Mouse (Mus musculus) erythroblast, adult 5-6 weeks (primary cell): Measurements from ENCODE around the gene Foxn1. TPM values are rescaled to one million over a fixed set of nuclear protein-coding genes. Genes with fewer than 3 reads are reported as not detected.

Experiments
- ATAC-seq: replicated peaks from 2 replicates; pipeline ENCODE4 v1.8.0; 2016; ENCODE audit warnings: moderate number of reproducible peaks, mild to moderate bottlenecking, moderate TSS enrichment, inconsistent platforms; ENCODE audit not compliant: poor library complexity, low FRiP score, severe bottlenecking
- total RNA-seq, 2 experiments: library from RNA; stranded (forward) in 1 of 2; stranded (reverse) in 1 of 2; fragments of 150-400 nt in 1 of 2; fragments of 200-764, 138-1000 nt in 1 of 2; gene quantifications; 2 replicates each; pipeline versions ENCODE4 v1.2.3 to v1.2.4; 2015 to 2017; ENCODE audit warnings: low replicate concordance in 2 of 2

Foxn1 gene
- total RNA-seq, 2 experiments from 2014 or later = not detected

DNA sequence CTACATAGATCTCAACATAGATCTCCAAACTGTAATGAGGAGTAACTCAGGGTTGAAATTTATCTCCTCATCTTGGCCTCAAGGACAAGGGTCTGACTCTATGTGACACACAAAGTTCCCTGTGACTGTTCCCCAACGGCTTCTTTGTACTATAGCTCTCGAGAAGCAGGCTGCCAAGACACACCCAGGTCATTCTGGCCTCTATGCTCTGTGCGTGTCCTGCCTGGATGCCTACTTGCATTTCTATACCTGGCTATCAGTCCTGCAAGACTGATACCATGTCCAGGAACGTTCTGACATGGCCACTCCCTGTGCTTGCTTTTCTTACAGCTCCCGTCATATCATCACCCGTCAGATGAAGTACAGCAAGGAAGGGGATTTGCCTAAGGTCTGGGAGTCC, 15.7 kb upstream of the Foxn1 start:
- ATAC-seq = no peak

DNA sequence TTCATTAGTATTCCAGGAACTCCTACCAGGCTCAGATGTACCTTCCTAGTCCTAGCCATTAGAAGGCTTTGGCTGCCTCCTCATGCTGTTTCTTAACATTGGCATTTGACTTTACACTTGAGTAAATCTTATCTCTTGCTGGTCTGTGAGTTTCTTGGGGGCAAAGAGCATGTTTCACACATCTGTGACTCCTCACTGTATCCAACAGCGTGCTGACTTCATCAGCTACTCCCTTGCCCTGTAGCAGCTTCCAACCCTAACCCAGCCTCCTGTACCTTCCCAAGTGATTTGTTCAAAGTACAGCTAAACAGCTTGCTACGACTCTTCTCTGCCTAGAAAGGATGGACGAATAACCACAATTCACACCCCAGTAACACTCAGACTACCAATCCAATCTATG, 15.1 kb upstream of the Foxn1 start:
- ATAC-seq = no peak

DNA sequence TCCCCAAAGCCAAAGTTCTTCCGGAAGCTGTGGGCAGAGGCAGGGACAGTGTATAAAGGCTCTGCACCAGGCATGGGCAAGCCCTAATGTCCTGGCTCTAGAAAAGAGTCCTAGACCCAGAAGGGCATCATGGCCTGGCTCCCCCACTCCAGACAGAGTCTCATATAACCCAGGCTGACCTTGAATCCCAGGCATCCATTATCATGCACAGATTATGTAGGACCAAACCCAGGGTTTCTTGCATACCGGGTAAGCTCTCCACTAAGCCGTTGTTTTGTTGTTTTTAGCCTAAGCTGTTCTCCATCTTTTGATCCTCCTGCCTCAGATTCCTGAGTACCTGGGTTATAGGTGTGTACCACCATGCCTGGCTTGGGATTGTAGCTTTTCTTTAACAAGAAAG, 14.6 kb upstream of the Foxn1 start:
- ATAC-seq = no peak

DNA sequence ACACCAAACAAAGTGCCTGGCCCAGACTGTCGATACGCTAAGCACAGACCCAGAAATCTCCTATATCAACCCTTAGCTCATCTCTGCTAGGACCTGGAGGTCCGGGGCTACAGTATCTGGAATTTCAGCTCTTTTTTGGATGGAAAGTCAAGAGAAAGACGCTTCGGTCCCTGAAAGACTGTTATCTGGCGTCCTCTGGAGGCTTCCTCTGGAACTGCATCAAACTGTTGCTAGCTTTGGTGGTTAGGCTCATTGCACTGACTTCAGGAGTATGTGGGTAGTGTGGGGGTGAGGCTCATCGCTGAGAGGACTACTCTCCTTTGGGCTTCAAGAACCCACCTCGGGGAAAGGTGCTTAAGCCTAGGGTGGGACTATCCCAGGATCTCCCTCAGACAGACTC, 13.3 kb upstream of the Foxn1 start:
- ATAC-seq = no peak

DNA sequence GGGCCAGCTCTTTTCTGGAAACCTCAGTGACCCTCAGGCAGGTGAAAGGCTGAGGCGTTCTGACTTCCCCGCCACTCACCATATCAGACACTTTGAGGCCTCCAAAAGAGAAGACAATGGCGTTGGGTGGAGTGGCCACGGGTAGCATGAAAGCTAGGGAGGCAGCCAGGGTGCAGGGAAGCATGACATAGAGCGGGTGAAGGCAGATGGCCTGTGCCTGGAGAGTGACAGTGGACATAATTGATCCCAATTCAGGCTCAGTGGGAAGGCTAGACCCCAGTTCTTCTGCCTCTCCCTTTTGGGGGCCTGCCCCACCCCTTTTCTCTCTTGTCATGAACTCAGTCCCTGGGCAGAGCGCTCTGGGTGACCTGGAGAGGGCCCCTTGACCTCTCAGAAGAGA, 11.9 kb upstream of the Foxn1 start:
- no peak for ATAC-seq

DNA sequence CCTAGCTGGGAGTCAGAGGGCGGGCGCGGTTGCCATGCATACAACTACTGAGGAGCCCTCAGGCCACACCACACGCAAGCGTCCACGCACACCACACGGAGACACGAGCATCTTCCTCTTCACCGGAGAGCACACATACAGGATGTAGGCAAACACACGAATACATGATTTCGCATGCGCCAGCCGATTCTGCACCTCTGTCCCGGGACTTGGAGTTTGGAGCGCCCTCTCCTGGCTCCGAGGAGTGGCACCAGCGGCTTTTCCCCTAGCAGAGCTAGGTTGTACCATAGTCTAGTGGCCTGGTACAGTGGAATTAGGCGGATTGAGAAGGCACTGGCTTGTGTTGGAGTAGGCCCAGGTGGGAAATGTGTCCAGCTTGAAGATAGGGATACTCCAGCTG, 11.0 kb upstream of the Foxn1 start:
- ATAC-seq = no peak

DNA sequence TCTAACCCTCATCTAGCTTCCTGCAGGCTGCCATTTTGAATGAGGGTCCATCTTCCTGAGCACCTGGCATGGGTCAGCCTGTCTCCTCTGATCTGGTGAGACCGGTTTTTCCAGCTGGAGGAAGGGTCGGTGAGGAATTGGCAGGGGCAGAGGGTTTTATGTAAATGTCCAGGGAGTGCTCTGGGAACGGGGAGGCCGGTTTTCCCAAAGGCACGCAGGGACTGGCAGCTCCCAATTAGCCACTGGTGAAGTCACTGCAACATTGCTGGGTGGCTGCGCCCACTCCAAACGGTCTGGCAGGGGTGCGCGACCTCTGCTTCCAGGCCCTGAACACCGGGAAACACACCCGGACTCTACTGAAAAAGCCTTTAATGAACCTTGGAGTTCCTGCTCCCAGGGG, 10.6 kb upstream of the Foxn1 start:
- ATAC-seq = no peak

DNA sequence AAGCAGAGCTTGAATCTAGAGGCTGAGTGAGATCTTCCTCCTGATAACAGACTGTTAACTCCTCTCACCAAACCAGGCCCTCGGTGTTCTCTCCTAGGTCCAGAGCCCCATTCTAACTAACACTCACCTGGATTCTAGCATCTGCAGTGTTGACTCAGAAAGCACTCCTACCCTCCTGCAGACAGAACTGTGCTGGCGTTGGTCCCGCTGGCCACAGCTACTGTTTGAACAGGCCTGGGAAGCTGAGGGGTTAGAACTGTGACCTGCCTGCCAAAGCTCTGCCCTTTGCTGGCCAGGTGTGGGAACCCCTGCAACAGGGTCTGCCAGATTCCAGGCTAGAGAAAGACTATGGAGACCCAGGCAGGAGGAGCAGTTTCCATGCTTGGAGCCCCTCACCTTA, 6.4 kb upstream of the Foxn1 start:
- ATAC-seq = 0 out of 2 replicates have a peak, but pooled peaks have one; percentile 30

DNA sequence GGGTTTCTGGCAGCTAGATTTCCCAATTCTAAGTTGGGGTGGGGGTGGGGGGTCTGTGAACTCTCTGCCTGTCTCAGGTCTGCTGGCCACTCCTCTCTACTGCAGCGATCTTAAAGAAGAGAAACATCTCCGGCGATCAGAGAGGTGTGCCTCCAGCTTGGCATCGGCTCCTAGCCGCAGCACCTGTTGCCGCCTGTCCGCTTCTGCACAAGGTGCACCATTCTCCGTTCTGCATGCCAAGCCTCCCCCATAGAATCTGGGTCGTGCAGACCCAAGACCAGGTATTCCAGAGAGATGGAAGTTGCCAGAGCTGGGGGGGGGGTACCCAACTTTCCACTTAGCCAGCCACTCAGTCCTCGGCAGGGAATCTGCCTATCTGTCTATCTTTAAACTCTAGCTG, 582 bp downstream of the Foxn1 start:
- ATAC-seq = no peak

DNA sequence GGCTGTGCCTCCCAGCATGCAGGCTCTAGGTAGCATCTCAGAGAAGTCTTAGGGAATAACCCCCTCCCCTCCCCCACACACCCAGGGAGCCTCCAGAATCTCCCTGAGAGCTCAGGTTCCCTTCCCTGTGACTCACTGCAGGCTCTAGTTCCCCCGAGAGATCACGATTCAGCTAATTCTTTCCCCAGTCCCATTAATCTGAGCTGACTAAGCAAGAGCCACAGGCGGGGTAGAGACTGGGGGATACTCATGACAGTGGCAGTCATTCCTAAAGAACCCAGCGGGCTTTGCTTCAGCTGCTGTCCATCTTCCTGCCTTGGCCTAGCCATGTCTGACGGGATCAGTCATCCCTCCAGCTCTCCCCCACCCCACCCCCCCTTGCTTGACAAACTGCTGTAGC, 3.7 kb downstream of the Foxn1 start:
- ATAC-seq = no peak

DNA sequence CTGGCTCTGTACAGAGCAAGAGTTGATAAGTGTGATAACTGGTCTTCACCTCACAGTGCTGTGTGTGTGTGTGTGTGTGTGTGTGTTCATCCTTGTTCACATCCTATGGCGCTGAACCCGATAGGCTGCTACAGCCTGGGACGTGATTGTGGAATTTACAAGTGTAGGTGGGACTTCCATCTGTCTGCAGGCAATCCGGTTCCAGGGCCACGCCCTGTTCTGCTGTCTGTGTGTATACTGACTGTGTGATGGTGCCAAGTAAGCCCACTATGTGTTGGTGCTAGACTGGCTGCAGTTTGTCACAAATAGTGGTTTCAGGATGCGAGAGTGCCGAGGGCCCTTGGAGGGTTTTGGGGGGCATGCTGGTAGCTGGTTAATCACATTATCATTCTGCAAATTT, 4.1 kb downstream of the Foxn1 start:
- ATAC-seq = no peak

DNA sequence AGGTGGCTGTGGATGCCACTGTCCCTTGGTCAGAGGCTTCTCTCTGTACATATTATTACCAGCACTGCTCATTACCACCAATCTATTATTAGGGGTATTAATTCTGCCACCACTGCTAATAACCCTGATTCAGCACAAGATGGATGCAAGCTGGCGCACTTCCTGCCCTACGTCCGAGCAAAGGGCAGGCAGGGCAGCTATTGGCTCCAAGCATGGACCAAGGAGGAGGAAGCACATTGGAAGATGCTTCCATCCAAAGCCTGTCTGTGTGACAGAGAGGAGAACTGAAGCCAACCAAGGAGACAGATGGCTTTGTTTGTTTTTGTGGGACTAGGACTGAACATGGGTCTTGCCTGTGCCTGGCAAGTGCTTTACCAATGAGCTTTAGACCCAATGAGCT, 5.4 kb downstream of the Foxn1 start:
- no peak for ATAC-seq

DNA sequence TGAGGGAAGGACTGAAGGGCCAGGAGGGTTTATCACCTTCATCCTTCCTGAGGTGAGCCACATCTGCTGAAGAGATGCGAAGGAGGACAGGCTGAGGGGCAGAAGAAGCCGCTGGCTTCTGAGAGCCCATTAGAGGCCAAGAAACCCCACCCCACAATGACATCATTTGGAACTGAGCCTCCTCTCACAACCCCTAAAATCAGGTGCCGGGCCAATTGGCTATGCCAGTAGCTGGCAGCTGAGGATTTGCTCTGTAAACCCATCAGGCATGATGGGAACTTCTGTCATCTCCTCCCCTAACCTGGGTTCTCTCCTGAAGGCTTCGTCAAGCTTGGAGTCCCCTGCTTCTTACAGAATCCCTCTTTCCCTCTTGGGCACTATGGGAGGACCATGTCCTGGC, 6.0 kb downstream of the Foxn1 start:
- ATAC-seq = no peak

DNA sequence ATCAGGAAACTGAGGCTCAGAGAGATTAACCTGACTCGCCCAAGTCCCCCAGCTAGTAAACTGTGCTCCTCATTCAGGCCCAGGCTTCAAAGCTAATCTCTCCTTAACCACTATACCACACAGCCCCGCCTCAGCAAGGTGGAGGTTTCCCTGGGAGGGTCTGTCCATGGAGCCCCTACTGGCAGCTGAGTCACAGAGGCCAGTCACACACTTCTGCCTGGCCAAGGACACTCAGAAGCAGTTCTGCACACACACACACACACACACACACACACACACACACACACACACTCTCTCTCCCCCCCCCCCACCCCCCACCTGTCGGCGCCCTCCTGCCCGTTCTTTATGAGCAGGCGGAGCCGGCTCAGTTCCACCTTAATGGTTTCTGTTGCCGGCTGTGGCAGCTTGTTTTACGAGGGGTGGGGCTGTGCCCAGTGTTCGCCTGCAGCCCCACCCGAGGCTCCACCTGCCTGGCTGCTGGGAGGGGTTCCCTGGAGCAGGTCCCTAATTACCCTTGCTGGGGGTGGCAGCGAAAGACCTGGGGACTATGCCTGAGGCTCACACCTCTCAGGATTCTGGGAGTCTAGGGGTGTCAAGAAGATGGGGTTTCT, 8.7 kb downstream of the Foxn1 start:
- no peak for ATAC-seq

DNA sequence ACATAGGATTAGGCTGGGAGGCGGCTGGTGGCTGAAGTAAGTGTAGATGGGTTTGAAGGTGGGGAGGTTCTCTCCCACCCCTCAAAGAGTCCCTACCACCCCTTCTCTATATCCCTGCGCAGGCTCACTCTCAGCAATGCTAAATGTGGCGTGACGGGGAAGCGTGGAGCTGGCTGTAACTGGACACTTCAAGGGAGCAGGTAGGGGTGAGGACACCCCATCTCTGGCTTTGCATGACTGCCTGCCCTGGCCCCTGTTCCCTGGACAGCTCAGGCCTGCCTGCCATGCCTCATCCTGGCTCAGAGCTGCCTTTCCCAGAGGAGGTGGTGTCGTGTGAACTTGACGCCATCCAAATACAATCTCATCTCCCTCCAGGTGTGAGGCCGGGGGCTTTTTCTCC, 12.2 kb downstream of the Foxn1 start:
- ATAC-seq = no peak

DNA sequence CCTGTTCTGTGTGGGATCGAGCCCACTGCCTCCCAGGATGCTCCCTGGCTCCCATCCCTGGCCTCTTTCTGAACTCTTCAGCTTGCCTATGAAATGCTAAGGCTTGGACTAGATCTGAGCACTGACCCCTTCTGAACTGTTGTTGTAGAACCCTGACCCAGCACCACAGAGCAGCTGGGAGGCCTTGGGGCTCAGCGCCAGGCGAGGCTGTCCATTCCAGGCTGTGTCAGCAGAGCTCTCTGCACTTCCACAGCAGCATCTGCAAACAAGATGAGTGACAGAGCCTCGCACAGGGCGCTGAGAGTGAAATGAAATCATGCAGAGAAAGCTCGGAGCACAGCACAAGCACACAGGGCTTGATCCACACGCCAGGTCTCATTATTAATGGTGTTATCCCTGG, 13.7 kb downstream of the Foxn1 start:
- no peak for ATAC-seq

DNA sequence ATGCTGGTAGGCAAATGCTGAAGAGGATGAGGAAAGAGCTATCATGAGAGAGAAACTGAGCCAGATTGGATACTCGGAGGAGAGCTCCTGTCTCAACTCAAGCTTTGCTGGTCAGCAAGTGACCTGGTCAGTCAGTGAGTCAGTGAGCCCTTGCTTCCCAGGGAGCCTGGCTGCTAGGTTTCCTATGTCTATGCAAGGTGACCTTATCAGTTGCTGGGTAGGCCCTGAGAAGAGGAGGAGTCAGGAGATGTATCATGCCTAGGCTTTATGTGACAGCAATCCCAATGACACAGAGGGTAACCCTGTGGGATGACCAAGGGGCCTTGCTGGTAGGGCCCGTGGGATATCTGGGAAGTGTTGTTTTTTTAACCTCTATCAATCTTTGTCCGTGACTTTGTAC, 14.2 kb downstream of the Foxn1 start:
- ATAC-seq = no peak

DNA sequence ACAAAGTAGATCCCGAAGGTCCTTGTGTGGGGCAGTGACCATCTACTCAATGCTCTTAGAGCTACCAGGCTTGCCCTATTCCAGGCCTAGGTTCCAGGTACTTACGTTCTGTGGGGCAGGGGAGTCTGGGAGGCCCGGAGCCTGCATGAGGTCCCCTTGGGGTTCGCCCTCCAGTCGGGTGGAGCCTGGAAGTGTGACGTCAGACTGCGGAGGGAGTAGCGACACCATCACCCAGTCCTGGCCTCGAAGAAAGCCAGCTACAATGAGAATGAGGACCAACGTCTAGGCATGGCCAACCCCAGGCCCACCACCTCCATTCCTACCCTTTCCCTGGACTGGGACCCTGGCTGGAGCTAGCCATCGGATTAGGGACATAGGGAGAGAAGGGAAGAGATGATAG, 14.6 kb downstream of the Foxn1 start:
- ATAC-seq = no peak

DNA sequence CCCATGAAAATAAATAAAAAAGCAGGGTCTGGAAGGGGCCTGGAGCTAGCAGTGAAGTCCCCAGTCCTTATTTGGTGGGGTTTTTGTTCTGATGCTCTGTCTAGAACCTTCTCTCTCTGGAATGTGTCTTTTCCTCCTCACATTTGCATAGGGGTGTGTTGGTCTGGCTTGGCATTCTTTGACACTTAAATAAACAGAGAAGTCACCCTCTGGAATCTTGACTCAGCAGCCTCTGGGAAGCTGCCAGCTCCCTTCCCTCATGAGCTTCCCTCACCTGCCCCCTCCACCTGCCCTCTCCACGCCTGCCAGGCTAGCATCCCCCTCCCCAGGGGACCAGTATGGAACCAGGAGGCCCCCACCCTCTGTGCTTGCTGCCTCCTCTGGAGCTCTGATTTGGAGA, 16.0 kb downstream of the Foxn1 start:
- ATAC-seq = no peak

DNA sequence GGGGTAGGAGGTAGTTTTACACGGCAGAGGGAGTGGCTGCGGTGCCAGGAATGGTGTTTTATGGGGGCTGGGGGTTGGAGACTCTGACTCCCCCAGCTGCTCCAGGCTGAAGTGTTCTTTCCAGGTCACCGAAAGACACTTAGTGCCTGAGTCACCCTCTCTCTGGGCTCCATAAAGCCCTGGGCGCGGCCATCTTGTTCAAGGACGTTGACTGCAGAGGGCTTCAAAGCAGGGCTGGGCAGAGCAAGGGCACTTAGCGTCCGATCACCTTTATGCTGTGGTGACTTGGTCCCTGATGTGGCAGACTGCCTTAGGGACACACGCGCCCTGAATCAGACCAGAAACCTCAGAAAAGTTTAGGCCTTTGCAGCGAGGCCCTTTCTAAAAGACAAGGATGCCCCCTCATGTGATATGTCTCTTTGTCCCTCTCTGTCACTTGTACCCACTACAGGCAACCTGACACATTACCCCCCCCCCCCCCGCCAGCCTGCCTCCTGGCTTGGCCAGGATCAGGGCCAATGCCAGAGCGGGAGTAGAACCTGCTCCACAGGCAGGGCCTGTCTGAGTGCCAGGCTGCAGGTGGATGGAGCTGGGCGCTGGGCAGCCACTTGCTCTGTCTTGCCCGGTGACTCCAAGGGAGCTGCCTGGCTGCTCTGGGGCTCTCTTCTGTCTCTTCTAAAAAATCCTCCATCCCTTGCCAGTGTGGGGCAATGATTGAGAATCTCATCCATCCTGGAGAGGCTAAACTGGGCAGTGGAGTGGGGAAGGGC, 18.7 kb downstream of the Foxn1 start:
- ATAC-seq = no peak

DNA sequence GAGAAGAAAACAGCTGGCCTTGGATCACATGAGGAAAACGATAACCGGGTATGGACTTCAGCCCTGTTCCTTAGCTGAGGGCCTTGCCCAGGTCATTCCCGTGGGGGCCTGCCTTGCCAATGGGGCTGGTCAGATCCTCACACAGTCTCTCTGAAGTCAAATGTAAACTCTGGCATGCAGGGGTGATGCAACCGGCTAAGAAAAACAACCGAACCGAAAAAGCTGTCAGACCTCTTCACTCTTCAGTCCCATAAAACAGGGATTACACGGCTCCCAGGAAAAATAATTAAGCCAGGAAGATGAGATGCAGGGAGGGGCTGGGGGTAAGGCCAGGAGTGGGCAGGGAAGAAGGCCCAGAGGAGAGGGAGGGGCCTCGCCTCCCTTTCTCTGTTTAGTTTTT, 22.3 kb downstream of the Foxn1 start:
- no peak for ATAC-seq
